Mouse (Mus musculus): ENCODE data around the gene Elavl2. TPM values are rescaled to one million over a fixed set of nuclear protein-coding genes. Genes with fewer than 3 reads are reported as not detected.

The Elavl2 gene
- polyA plus RNA-seq, 1 experiment from 2014 or later, result 5.6 TPM

- H3K27me3 ChIP-seq (replicated peaks), result peaks cover 52% of the 10 kb centered on the region
- H3K4me2 ChIP-seq, result peak overlapping the region; percentile 77
- H3K4me3 ChIP-seq (replicated peaks), result peak overlapping the region; percentile 48
- ATAC-seq (ENCODE audit: insufficient read depth, low FRiP score, low read depth), result no peak
- peaks cover 28% of the 10 kb centered on the region for H3K4me1 ChIP-seq
- WGBS, result under 1% methylated on average over 7 of the region's 7 CpGs
- no peak overlapping the region for H3K9ac ChIP-seq
- no peaks in the 10 kb centered on the region for H3K36me3 ChIP-seq
- H3K27ac ChIP-seq, result no peak overlapping the region
- H3K9me3 ChIP-seq, result no peaks in the 10 kb centered on the region
Measured at GRCm38 (mm10) chr4:91375372-91375687, 25.3 kb downstream of the Elavl2 start.

- H3K4me3 ChIP-seq (replicated peaks), result peak overlapping the region; percentile 48
Measured at GRCm38 (mm10) chr4:91374571-91375371, 25.8 kb downstream of the Elavl2 start.

GRCm38 (mm10) chr4:91372844-91373243, 27.7 kb downstream of the Elavl2 start:
- Histone ChIP-seq H3K9ac (no peak overlapping the region), H3K27me3 (replicated peaks) (peaks cover 49% of the 10 kb centered on the region), H3K27ac (no peak overlapping the region), H3K9me3 (no peaks in the 10 kb centered on the region), H3K4me1 (peaks cover 28% of the 10 kb centered on the region), H3K36me3 (no peaks in the 10 kb centered on the region), H3K4me3 (replicated peaks) (no peak overlapping the region), H3K4me2 (no peak overlapping the region)
- ATAC-seq (ENCODE audit: insufficient read depth, low FRiP score, low read depth), result no peak
- 8% methylated on average over 13 of the region's 13 CpGs for WGBS

More at GRCm38 (mm10) chr4:91374571-91375371, 25.8 kb downstream of the Elavl2 start:
- H3K9me3 ChIP-seq, result no peaks in the 10 kb centered on the region
- H3K27me3 ChIP-seq (replicated peaks), result peaks cover 46% of the 10 kb centered on the region
- peak overlapping the region; percentile 77 for H3K4me2 ChIP-seq
- ATAC-seq (ENCODE audit: insufficient read depth, low FRiP score, low read depth), result no peak
- no peaks in the 10 kb centered on the region for H3K36me3 ChIP-seq
- peaks cover 28% of the 10 kb centered on the region for H3K4me1 ChIP-seq
- WGBS, result under 1% methylated on average over 46 of the region's 46 CpGs
- H3K27ac ChIP-seq, result no peak overlapping the region
- no peak overlapping the region for H3K9ac ChIP-seq

GRCm38 (mm10) chr4:91371819-91372215, 28.8 kb downstream of the Elavl2 start:
- peak overlapping the region; percentile 57 for H3K4me3 ChIP-seq (replicated peaks)
- WGBS, result under 1% methylated on average over 28 of the region's 44 CpGs
- no peak overlapping the region for H3K9ac ChIP-seq
- H3K36me3 ChIP-seq, result no peaks in the 10 kb centered on the region
- peak overlapping the region; percentile 98 for H3K4me2 ChIP-seq
- ATAC-seq (ENCODE audit: insufficient read depth, low FRiP score, low read depth), result peak; percentile 48; the same call in 1 of the 2 replicates
- H3K9me3 ChIP-seq, result no peaks in the 10 kb centered on the region
- peaks cover 28% of the 10 kb centered on the region for H3K4me1 ChIP-seq
- H3K27me3 ChIP-seq (replicated peaks), result peaks cover 49% of the 10 kb centered on the region
- H3K27ac ChIP-seq, result no peak overlapping the region

GRCm38 (mm10) chr4:91371131-91371818, 29.3 kb downstream of the Elavl2 start:
- no peak; the same call in 1 of the 2 replicates for ATAC-seq (ENCODE audit: insufficient read depth, low FRiP score, low read depth)
- Histone ChIP-seq H3K27ac (no peak overlapping the region), H3K4me2 (peak overlapping the region; percentile 98), H3K9ac (no peak overlapping the region), H3K27me3 (replicated peaks) (peaks cover 49% of the 10 kb centered on the region), H3K4me3 (replicated peaks) (peak overlapping the region; percentile 57), H3K4me1 (peaks cover 28% of the 10 kb centered on the region), H3K9me3 (no peaks in the 10 kb centered on the region), H3K36me3 (no peaks in the 10 kb centered on the region)
- WGBS, result under 1% methylated on average over 78 of the region's 82 CpGs

GRCm38 (mm10) chr4:91365276-91365675, 35.3 kb downstream of the Elavl2 start:
- ATAC-seq (ENCODE audit: insufficient read depth, low FRiP score, low read depth), result no peak
- 85% methylated on average over 12 of the region's 12 CpGs for whole genome bisulfite sequencing
- no peak overlapping the region for H3K4me2 ChIP-seq

GRCm38 (mm10) chr4:91363963-91364362, 36.6 kb downstream of the Elavl2 start:
- Histone ChIP-seq H3K9ac (no peak overlapping the region), H3K4me3 (replicated peaks) (no peak overlapping the region), H3K27ac (no peak overlapping the region), H3K36me3 (no peaks in the 10 kb centered on the region), H3K4me2 (no peak overlapping the region), H3K9me3 (no peaks in the 10 kb centered on the region), H3K27me3 (replicated peaks) (0 out of 2 replicates have a peak, but pooled peaks cover under 1% of the 10 kb centered on the region), H3K4me1 (no peaks in the 10 kb centered on the region)
- 74% methylated on average over 4 of the region's 4 CpGs for WGBS
- ATAC-seq (ENCODE audit: insufficient read depth, low FRiP score, low read depth), result no peak

More at GRCm38 (mm10) chr4:91365276-91365675, 35.3 kb downstream of the Elavl2 start:
- Histone ChIP-seq H3K4me1 (no peaks in the 10 kb centered on the region), H3K9me3 (no peaks in the 10 kb centered on the region), H3K27ac (no peak overlapping the region), H3K9ac (no peak overlapping the region), H3K36me3 (no peaks in the 10 kb centered on the region), H3K27me3 (replicated peaks) (peaks cover 5% of the 10 kb centered on the region; the same call in 1 of the 2 replicates), H3K4me3 (replicated peaks) (no peak overlapping the region)

GRCm38 (mm10) chr4:91362520-91362919, 38.1 kb downstream of the Elavl2 start:
- H3K9me3 ChIP-seq, result no peaks in the 10 kb centered on the region
- no peaks in the 10 kb centered on the region for H3K27me3 ChIP-seq (replicated peaks)
- H3K4me1 ChIP-seq, result no peaks in the 10 kb centered on the region
- 69% methylated on average over 5 of the region's 5 CpGs for WGBS
- H3K4me2 ChIP-seq, result no peak overlapping the region
- no peak for ATAC-seq (ENCODE audit: insufficient read depth, low FRiP score, low read depth)
- H3K27ac ChIP-seq, result no peak overlapping the region
- no peak overlapping the region for H3K4me3 ChIP-seq (replicated peaks)
- no peaks in the 10 kb centered on the region for H3K36me3 ChIP-seq
- H3K9ac ChIP-seq, result no peak overlapping the region

GRCm38 (mm10) chr4:91353138-91353537, 47.4 kb downstream of the Elavl2 start:
- H3K36me3 ChIP-seq, result no peaks in the 10 kb centered on the region
- ATAC-seq (ENCODE audit: insufficient read depth, low FRiP score, low read depth), result no peak
- no peaks in the 10 kb centered on the region for H3K4me1 ChIP-seq
- H3K4me2 ChIP-seq, result no peak overlapping the region
- no peak overlapping the region for H3K4me3 ChIP-seq (replicated peaks)
- H3K9me3 ChIP-seq, result no peaks in the 10 kb centered on the region
- no peak overlapping the region for H3K9ac ChIP-seq
- no peaks in the 10 kb centered on the region for H3K27me3 ChIP-seq (replicated peaks)
- 54% methylated on average over 9 of the region's 9 CpGs for WGBS
- H3K27ac ChIP-seq, result no peak overlapping the region

- H3K4me3 ChIP-seq (replicated peaks), result no peak overlapping the region
- H3K4me2 ChIP-seq, result no peak overlapping the region
- no peak overlapping the region for H3K9ac ChIP-seq
- WGBS, result 81% methylated on average over 5 of the region's 5 CpGs
- H3K27me3 ChIP-seq (replicated peaks), result no peaks in the 10 kb centered on the region
- no peak for ATAC-seq (ENCODE audit: insufficient read depth, low FRiP score, low read depth)
- no peaks in the 10 kb centered on the region for H3K4me1 ChIP-seq
- no peaks in the 10 kb centered on the region for H3K36me3 ChIP-seq
- no peaks in the 10 kb centered on the region for H3K9me3 ChIP-seq
- H3K27ac ChIP-seq, result no peak overlapping the region
Measured at GRCm38 (mm10) chr4:91349579-91349978, 51.0 kb downstream of the Elavl2 start.

GRCm38 (mm10) chr4:91334177-91334576, 66.4 kb downstream of the Elavl2 start:
- ATAC-seq (ENCODE audit: insufficient read depth, low FRiP score, low read depth), result no peak
- Histone ChIP-seq H3K9ac (no peak overlapping the region), H3K4me3 (replicated peaks) (no peak overlapping the region), H3K9me3 (no peaks in the 10 kb centered on the region), H3K27ac (no peak overlapping the region), H3K27me3 (replicated peaks) (no peaks in the 10 kb centered on the region), H3K4me1 (no peaks in the 10 kb centered on the region), H3K4me2 (no peak overlapping the region), H3K36me3 (no peaks in the 10 kb centered on the region)
- 81% methylated on average over 4 of the region's 4 CpGs for WGBS

GRCm38 (mm10) chr4:91310801-91311200, 89.8 kb downstream of the Elavl2 start:
- Histone ChIP-seq H3K4me3 (replicated peaks) (no peak overlapping the region), H3K9me3 (no peaks in the 10 kb centered on the region), H3K27ac (no peak overlapping the region), H3K27me3 (replicated peaks) (no peaks in the 10 kb centered on the region), H3K9ac (no peak overlapping the region), H3K4me2 (no peak overlapping the region), H3K4me1 (no peaks in the 10 kb centered on the region), H3K36me3 (no peaks in the 10 kb centered on the region)
- no peak for ATAC-seq (ENCODE audit: insufficient read depth, low FRiP score, low read depth)
- 97% methylated on average over 1 of the region's 1 CpGs for WGBS
